Mouse (Mus musculus) midbrain, embryonic 11.5 days (tissue): ENCODE data around the gene Commd1. TPM values are rescaled to one million over a fixed set of nuclear protein-coding genes. Genes with fewer than 3 reads are reported as not detected.

Experiments
- ATAC-seq: fragments of 200-750 bp; cut with Nextera tagmentation; 2 replicates; pipeline ENCODE4 v1.8.0; 2017; ENCODE audit warnings: moderate TSS enrichment, moderate library complexity; ENCODE audit not compliant: low FRiP score
- DNase-seq: peaks from one replicate; pipeline ENCODE4 v3.0.0; 2015; ENCODE audit warnings: low spot score; ENCODE audit errors: missing footprints
- H3K27ac ChIP-seq: fragments of 300-500 bp; sonication (generic); 2 replicates; pipeline ENCODE4 v1.5.1; 2014; ENCODE audit warnings: low read depth, low read length
- H3K27me3 ChIP-seq: fragments of 300-500 bp; sonication (generic); 2 replicates; pipeline ENCODE4 v1.6.1; 2014; ENCODE audit warnings: mild to moderate bottlenecking, low read length, moderate library complexity, mixed read lengths; ENCODE audit not compliant: control insufficient read depth, insufficient read depth
- H3K36me3 ChIP-seq: fragments of 300-500 bp; sonication (generic); 2 replicates; pipeline ENCODE4 v1.6.1; 2014; ENCODE audit warnings: mild to moderate bottlenecking, low read length, moderate library complexity, mixed read lengths; ENCODE audit not compliant: control insufficient read depth, insufficient read depth
- H3K4me1 ChIP-seq: fragments of 300-500 bp; sonication (generic); 2 replicates; pipeline ENCODE4 v1.6.1; 2014; ENCODE audit warnings: low read length; ENCODE audit not compliant: control insufficient read depth, insufficient read depth
- H3K4me2 ChIP-seq: fragments of 300-500 bp; sonication (generic); 2 replicates; pipeline ENCODE4 v1.6.1; 2014; ENCODE audit warnings: mild to moderate bottlenecking, moderate library complexity
- H3K4me3 ChIP-seq: fragments of 300-500 bp; sonication (generic); 2 replicates; pipeline ENCODE4 v1.5.1; 2014; ENCODE audit warnings: low read depth, low read length
- H3K9ac ChIP-seq: fragments of 300-500 bp; sonication (generic); 2 replicates; pipeline ENCODE4 v1.6.1; 2014; ENCODE audit warnings: low read length
- H3K9me3 ChIP-seq: fragments of 300-500 bp; sonication (generic); 2 replicates; pipeline ENCODE4 v1.6.1; 2016; ENCODE audit warnings: low read length; ENCODE audit not compliant: control insufficient read depth
- WGBS: fragments of 180-500 bp; shearing (Covaris S2); extraction: QIAGEN DNeasy Blood & Tissue Kit; methylation state at CpG from one replicate; pipeline ENCODE4 v1.1.7; 2014; 5-methylcytosine and 5-hydroxymethylcytosine counted together
- polyA plus RNA-seq: library from polyadenylated mRNA; unstranded; fragments of >200 nt; fragmentation: Nextera tagmentation; extraction: Ambion mirVana; gene quantifications from 2 replicates; pipeline ENCODE4 v1.2.1, GENCODE M21; 2014

Commd1 gene
- polyA plus RNA-seq, 1 experiment from 2014 or later, result 437 TPM

DNA sequence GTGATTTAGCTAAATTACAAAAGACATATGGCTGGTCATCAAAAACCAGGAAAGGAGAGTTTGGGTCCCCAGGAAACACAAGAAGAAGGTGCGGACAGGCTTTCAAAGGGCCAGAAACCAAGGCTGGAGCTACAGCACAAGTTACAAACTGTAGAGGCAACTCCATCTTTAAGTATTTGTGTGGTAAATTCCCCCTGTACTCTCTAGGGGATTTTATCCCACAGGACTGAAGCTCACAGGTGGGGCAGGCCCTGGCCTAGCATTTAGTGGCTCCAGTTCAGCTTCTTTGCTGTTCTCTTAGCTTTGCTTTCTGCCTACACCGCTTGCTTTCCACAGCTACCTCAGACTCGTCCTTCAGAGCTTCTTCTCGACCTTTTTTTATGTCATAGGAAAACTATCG lies 114.5 kb downstream of the Commd1 start:
- Histone ChIP-seq H3K9me3 (no peaks in the 10 kb centered on the region), H3K9ac (no peak overlapping the region), H3K27ac (no peak overlapping the region), H3K4me2 (no peak overlapping the region), H3K4me3 (no peak overlapping the region), H3K27me3 (no peaks in the 10 kb centered on the region), H3K36me3 (no peaks in the 10 kb centered on the region), H3K4me1 (no peaks in the 10 kb centered on the region)
- no peak for ATAC-seq
- no peak for DNase-seq
- 89% methylated on average over 5 of the region's 5 CpGs for WGBS

GRCm38 (mm10) chr11:22865635-22866246 lies 116.4 kb downstream of the Commd1 start:
- no peaks in the 10 kb centered on the region for H3K9me3 ChIP-seq
- H3K4me1 ChIP-seq, result no peaks in the 10 kb centered on the region
- no peak for DNase-seq
- no peak overlapping the region for H3K4me3 ChIP-seq
- no peak overlapping the region for H3K4me2 ChIP-seq
- no peak for ATAC-seq
- H3K27ac ChIP-seq, result no peak overlapping the region
- WGBS, result 85% methylated on average over 7 of the region's 7 CpGs
- peaks cover 11% of the 10 kb centered on the region for H3K27me3 ChIP-seq
- no peaks in the 10 kb centered on the region for H3K36me3 ChIP-seq
- H3K9ac ChIP-seq, result no peak overlapping the region

- H3K36me3 ChIP-seq, result no peaks in the 10 kb centered on the region
Measured at GRCm38 (mm10) chr11:22864305-22865060, 117.7 kb downstream of the Commd1 start.

DNA sequence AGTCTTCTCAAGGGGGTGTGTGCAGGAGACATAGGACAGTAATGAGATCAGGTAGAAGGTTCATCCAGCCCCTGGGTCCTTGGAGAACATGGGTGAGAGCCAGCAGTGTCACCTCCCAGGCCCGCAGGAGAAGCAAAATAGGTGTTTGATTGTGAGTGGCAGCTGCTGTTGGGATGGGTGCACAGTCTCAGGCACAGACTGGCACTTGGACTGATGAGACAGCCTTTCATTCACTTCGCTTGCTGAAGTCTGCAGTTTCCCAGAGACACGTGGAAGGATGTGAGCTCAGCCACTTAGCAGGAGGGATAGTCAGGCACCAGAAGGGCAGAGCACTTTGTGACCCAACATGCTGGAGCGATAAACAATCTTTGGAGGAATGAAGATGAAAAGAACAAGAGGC lies 118.6 kb downstream of the Commd1 start:
- Histone ChIP-seq H3K9ac (no peak overlapping the region), H3K4me1 (peaks cover 14% of the 10 kb centered on the region), H3K4me3 (no peak overlapping the region), H3K27ac (no peak overlapping the region), H3K4me2 (no peak overlapping the region), H3K27me3 (peaks cover 30% of the 10 kb centered on the region), H3K9me3 (no peaks in the 10 kb centered on the region), H3K36me3 (no peaks in the 10 kb centered on the region)
- ATAC-seq, result no peak
- no peak for DNase-seq
- whole genome bisulfite sequencing, result 47% methylated on average over 4 of the region's 4 CpGs

More at GRCm38 (mm10) chr11:22864305-22865060, 117.7 kb downstream of the Commd1 start:
- Histone ChIP-seq H3K27ac (no peak overlapping the region), H3K4me1 (peaks cover 7% of the 10 kb centered on the region), H3K27me3 (peaks cover 23% of the 10 kb centered on the region), H3K4me3 (no peak overlapping the region), H3K4me2 (no peak overlapping the region), H3K9me3 (no peaks in the 10 kb centered on the region), H3K9ac (no peak overlapping the region)
- 51% methylated on average over 8 of the region's 8 CpGs for WGBS
- DNase-seq (no peak), ATAC-seq (no peak)

DNA sequence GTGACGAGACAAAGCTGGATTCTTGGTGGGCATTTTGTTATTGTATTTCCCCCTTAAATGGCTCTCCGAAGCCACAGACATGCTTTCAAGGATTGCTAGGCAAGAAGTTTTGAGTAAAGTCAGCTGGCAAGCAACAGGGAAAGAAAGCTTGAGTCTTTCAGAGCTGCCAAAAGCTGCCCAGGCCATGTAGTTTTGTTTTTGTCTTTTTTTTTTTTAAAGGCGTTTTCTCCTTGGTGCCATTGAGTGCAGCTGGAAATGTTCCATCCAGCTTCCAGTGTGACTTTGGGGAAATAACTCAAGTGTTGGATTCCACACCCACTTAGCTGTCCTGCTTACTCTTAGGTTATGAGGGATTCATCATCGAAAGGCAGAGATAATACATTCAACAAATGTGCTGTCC lies 120.9 kb downstream of the Commd1 start:
- H3K4me1 ChIP-seq, result peaks cover 20% of the 10 kb centered on the region
- H3K9me3 ChIP-seq, result no peaks in the 10 kb centered on the region
- DNase-seq (no peak), ATAC-seq (no peak)
- H3K27ac ChIP-seq, result no peak overlapping the region
- H3K36me3 ChIP-seq, result no peaks in the 10 kb centered on the region
- H3K4me2 ChIP-seq, result no peak overlapping the region
- peaks cover 53% of the 10 kb centered on the region for H3K27me3 ChIP-seq
- WGBS, result 74% methylated on average over 4 of the region's 4 CpGs
- H3K9ac ChIP-seq, result no peak overlapping the region
- H3K4me3 ChIP-seq, result no peak overlapping the region

DNA sequence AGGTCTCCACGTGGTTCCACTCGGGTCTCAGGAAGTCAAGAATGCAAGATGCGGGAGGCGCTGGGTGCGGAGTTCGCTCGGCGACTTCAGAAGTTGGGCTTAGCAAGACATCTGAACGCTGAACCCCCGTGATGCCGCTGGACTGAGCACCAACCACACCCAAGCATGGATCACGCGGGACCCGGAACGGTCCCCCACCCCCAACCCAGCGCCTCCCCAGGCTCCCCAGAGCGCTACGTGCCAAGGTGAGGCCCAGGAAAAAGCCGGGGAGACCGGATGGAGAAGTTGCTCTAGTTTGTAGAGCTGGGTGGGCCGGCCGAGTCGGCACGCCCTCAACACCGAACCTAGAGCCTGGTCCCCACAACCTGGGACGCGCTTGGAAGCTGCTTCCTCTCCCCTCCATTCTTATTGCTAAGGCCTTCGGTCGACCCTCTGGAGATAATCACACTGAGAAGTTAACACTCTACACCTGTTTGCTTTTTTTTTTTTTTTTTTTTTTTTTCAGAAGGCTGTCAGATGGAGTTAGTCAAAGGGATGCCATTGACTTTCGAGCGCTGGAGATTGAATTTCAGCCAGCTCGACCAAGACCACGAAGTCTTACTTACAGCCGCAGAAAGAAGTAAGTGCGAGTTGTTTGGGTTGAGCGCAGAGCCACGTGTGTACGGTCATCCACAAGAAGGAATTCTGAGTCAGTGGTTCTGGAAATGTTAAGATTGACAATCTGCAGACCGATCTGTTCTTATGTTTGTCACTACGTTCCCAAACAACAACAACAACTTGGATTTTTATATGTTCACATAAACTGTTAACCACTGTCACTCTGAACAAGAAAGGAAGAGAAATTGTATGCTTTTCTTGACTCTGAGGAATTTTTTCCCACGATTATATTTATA lies 121.6 kb downstream of the Commd1 start, which contains the start of gene B3gnt2:
Gene B3gnt2, minus strand, starts transcription at position 627 of the 893 bp plus-strand sequence.
- peaks cover 54% of the 10 kb centered on the region for H3K27me3 ChIP-seq
- peak within 1 kb of the TSS; percentile 67 for H3K9ac ChIP-seq
- H3K36me3 ChIP-seq, result no peaks in the 10 kb centered on the region
- peaks cover 20% of the 10 kb centered on the region for H3K4me1 ChIP-seq
- no peak within 1 kb of the TSS for H3K27ac ChIP-seq
- ATAC-seq (no peak), DNase-seq (peak; percentile 90)
- 4% methylated on average over 41 of the region's 41 CpGs for WGBS
- peak within 1 kb of the TSS; percentile 73 for H3K4me3 ChIP-seq
- H3K4me2 ChIP-seq, result peak within 1 kb of the TSS; percentile 96
- H3K9me3 ChIP-seq, result no peaks in the 10 kb centered on the region

DNA sequence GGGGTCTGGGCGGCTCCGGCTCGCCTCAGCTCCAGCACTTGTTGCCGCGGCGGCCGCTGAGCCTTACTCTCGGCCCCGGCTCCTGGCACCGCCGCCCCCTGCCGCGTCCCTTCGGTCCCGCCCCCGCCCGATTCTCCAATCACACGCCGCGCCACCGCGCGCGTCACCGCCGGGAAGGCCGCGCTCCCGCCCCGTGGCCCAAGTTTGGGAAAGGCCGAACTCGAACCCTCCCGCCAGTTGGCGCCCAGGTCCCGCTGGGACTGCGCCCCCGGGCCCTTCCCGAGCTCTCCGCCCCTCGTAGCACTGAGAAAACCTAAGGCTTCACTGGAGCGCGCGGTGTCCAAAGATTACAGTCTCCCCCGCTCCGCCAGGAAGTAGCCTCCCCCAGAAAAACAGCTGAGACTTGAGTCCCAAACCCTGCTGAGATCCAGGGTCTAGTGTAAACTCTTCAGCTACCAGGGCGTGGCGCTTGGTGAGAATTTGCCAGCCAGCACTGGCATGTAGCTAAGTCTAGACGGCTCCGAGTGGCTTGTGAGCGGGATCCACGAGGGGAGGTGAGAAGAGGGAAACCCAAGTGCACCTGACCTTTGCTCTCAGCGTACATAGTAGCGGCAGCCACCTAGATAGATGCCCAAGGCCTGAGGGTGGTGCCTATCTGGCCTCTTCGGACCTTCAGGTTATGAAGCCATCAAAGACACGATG lies 122.4 kb downstream of the Commd1 start:
- Histone ChIP-seq H3K4me2 (peak overlapping the region; percentile 96), H3K9ac (peak overlapping the region; percentile 67), H3K36me3 (no peaks in the 10 kb centered on the region), H3K4me1 (peaks cover 20% of the 10 kb centered on the region), H3K27ac (no peak overlapping the region), H3K9me3 (no peaks in the 10 kb centered on the region), H3K27me3 (peaks cover 54% of the 10 kb centered on the region), H3K4me3 (peak overlapping the region; percentile 73)
- WGBS, result under 1% methylated on average over 43 of the region's 55 CpGs
- ATAC-seq, result peak; percentile 94
- peak; percentile 98 for DNase-seq

GRCm38 (mm10) chr11:22859301-22859632 lies 122.9 kb downstream of the Commd1 start:
- Histone ChIP-seq H3K9ac (peak overlapping the region; percentile 67), H3K27me3 (peaks cover 54% of the 10 kb centered on the region), H3K4me1 (peaks cover 20% of the 10 kb centered on the region), H3K27ac (no peak overlapping the region), H3K36me3 (no peaks in the 10 kb centered on the region), H3K9me3 (no peaks in the 10 kb centered on the region), H3K4me2 (peak overlapping the region; percentile 96), H3K4me3 (peak overlapping the region; percentile 73)
- DNase-seq (no peak), ATAC-seq (no peak; the same call in 1 of the 2 replicates)
- under 1% methylated on average over 37 of the region's 41 CpGs for WGBS
